Mouse (Mus musculus): ENCODE results near the gene Ccpg1os.

Ccpg1os gene

GRCm38 (mm10) chr9:72983066-72983465, 2.1 kb downstream of the Ccpg1os start:
- no peak for DNase-seq (ENCODE audit: low spot score in 2 of 2)

- no peak for DNase-seq (ENCODE audit: low spot score in 2 of 2)
Measured at GRCm38 (mm10) chr9:72975242-72975641, 9.9 kb downstream of the Ccpg1os start.

GRCm38 (mm10) chr9:72974734-72975133, 10.4 kb downstream of the Ccpg1os start:
- no peak for DNase-seq (ENCODE audit: low spot score in 2 of 2)

GRCm38 (mm10) chr9:72972984-72973383, 12.2 kb downstream of the Ccpg1os start:
- no peak for DNase-seq (ENCODE audit: low spot score in 2 of 2)

GRCm38 (mm10) chr9:72972435-72972834, 12.7 kb downstream of the Ccpg1os start:
- no peak for DNase-seq (ENCODE audit: low spot score in 2 of 2)

GRCm38 (mm10) chr9:72969874-72970273, 15.3 kb downstream of the Ccpg1os start:
- DNase-seq (ENCODE audit: low spot score in 2 of 2), result no peak

- peak in 1 of 2 experiments; percentile 24 for DNase-seq (ENCODE audit: low spot score in 2 of 2)
Measured at GRCm38 (mm10) chr9:72968349-72969061, 16.7 kb downstream of the Ccpg1os start.

- no peak for DNase-seq (ENCODE audit: low spot score in 2 of 2)
Measured at GRCm38 (mm10) chr9:72961959-72962358, 23.2 kb downstream of the Ccpg1os start.

- no peak for DNase-seq (ENCODE audit: low spot score in 2 of 2)
Measured at GRCm38 (mm10) chr9:72961346-72961745, 23.8 kb downstream of the Ccpg1os start.

GRCm38 (mm10) chr9:72958521-72959450, 26.4 kb downstream of the Ccpg1os start, which contains the start of the genes Dyx1c1 and Gm44503:
Gene Dyx1c1 (plus strand): TSS chr9:72958785.
Gene Gm44503 (plus strand): TSS chr9:72958852.
- peak; percentile 68 to 70 for DNase-seq (ENCODE audit: low spot score in 2 of 2)

- no peak for DNase-seq (ENCODE audit: low spot score in 2 of 2)
Measured at GRCm38 (mm10) chr9:72955546-72955945, 29.6 kb downstream of the Ccpg1os start.

- DNase-seq (ENCODE audit: low spot score in 2 of 2), result no peak
Measured at GRCm38 (mm10) chr9:72954746-72955145, 30.4 kb downstream of the Ccpg1os start.

GRCm38 (mm10) chr9:72949572-72949971, 35.6 kb downstream of the Ccpg1os start:
- no peak for DNase-seq (ENCODE audit: low spot score in 2 of 2)

GRCm38 (mm10) chr9:72947010-72947409, 38.2 kb downstream of the Ccpg1os start:
- DNase-seq (ENCODE audit: low spot score in 2 of 2), result no peak

- DNase-seq (ENCODE audit: low spot score in 2 of 2), result no peak
Measured at GRCm38 (mm10) chr9:72944286-72944685, 40.9 kb downstream of the Ccpg1os start.

GRCm38 (mm10) chr9:72943424-72943823, 41.8 kb downstream of the Ccpg1os start:
- DNase-seq (ENCODE audit: low spot score in 2 of 2), result no peak

- peak in 1 of 2 experiments; percentile 4 for DNase-seq (ENCODE audit: low spot score in 2 of 2)
Measured at GRCm38 (mm10) chr9:72936301-72936700, 48.9 kb downstream of the Ccpg1os start.

- DNase-seq (ENCODE audit: low spot score in 2 of 2), result peak in 1 of 2 experiments; percentile 3
Measured at GRCm38 (mm10) chr9:72935309-72935708, 49.9 kb downstream of the Ccpg1os start.

GRCm38 (mm10) chr9:72931166-72931790, 53.9 kb downstream of the Ccpg1os start:
- DNase-seq (ENCODE audit: low spot score in 2 of 2), result no peak
